Mouse (Mus musculus) CH12.LX (cell line): ENCODE measurements around the gene Slfn8.

Experiments used
- BHLHE40 ChIP-seq: IDR thresholded peaks from 2 replicates; pipeline ENCODE4 v1.6.1; 2011; ENCODE audit warnings: mild to moderate bottlenecking, low read depth, low read length, improper control_type of control experiment
- CTCF ChIP-seq, 2 experiments: IDR thresholded peaks in 1 of 2; conservative IDR thresholded peaks in 1 of 2; 2 replicates each; pipeline ENCODE4 v1.5.1; 2011 to 2012; ENCODE audit warnings: low read depth in 2 of 2, low read length in 2 of 2, improper control_type of control experiment in 1 of 2, inconsistent platforms in 1 of 2, mild to moderate bottlenecking in 1 of 2, moderate library complexity in 1 of 2
- ETS1 ChIP-seq: conservative IDR thresholded peaks from 2 replicates; pipeline ENCODE4 v1.6.1; 2012; ENCODE audit warnings: low read depth, mild to moderate bottlenecking, inconsistent platforms, low read length, improper control_type of control experiment, moderate library complexity
- MAX ChIP-seq: IDR thresholded peaks from 2 replicates; pipeline ENCODE4 v1.6.1; 2011; ENCODE audit warnings: low read length, improper control_type of control experiment
- POLR2A ChIP-seq: IDR thresholded peaks from 2 replicates; pipeline ENCODE4 v1.6.1; 2011; ENCODE audit warnings: low read depth, mild to moderate bottlenecking, improper control_type of control experiment, low read length
- POLR2AphosphoS2 ChIP-seq: IDR thresholded peaks from 2 replicates; pipeline ENCODE4 v1.6.1; 2011; ENCODE audit warnings: low read depth, low read length, improper control_type of control experiment
- TCF12 ChIP-seq: IDR thresholded peaks from 2 replicates; pipeline ENCODE4 v1.6.1; 2014; ENCODE audit warnings: low read depth, mild to moderate bottlenecking, inconsistent platforms, low read length, improper control_type of control experiment
- USF1 ChIP-seq: IDR thresholded peaks from 2 replicates; pipeline ENCODE4 v1.6.1; 2014; ENCODE audit warnings: low read depth, mild to moderate bottlenecking, inconsistent platforms, low read length, improper control_type of control experiment

- no peak for TF ChIP-seq POLR2AphosphoS2
- no peak for TF ChIP-seq CTCF (conservative IDR thresholded peaks at IDR 0.05 in 1 of 2, IDR thresholded peaks at IDR 0.05 in 1 of 2; ENCODE audit: low read depth in 2 of 2, low read length in 2 of 2)
- TF ChIP-seq BHLHE40 = no peak
- no peak for TF ChIP-seq MAX
- TF ChIP-seq POLR2A = no peak
- no peak for TF ChIP-seq ETS1
- no peak for TF ChIP-seq TCF12
- no peak for TF ChIP-seq USF1
Observed at GRCm38 (mm10) chr11:82952612-82953542, 67.7 kb downstream of the Slfn8 start.
